Mouse (Mus musculus) kidney, postnatal 4 days (tissue): ENCODE measurements around the gene Rpl3l.
"Not testable (repeated sequence)": the region's sequence is repeated elsewhere in the genome, so short reads cannot be mapped to it uniquely, and the experiment has no call there.

Experiments used
- DNase-seq, 2 experiments: peaks; one replicate each; pipeline ENCODE4 v3.0.0; 2021; ENCODE audit warnings: mixed read lengths in 2 of 2

Rpl3l gene

DNA sequence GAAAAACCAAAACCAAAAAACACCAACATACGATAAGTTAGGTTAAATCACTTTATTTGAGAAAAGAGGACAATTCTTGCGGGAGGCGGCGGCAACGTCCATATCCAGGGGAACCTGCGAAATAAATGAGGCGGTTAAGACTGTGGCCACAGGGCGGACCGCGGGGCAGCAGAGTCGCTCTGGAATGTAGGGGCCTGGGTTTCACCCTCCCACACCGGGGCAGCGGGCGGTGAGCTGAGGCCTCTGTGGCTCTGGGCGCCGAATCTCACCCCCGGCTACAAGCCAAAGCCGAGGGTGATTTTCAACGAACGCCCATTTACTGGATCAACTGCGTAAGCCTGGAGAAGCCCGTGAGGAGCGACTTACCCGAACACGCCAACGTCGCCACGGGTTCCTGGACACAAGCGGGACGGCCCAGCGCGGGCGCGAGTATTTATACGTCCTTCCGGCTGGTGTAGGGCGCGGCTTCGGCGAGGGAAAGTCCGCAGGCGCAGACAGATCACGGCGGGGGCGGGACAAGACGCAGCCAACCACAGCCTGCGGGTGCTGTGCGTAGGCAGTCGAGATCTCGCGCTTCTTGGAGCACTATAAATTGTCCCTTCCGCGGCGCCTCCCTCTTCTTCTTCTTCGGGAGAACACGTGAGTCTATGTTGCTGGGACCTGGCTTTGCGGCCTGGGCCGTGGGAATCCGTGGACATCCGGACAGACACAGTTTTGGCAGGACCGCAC, 8.0 kb upstream of the Rpl3l start:
- peak; percentile 99 to 100 for DNase-seq

GRCm38 (mm10) chr17:24720616-24721015, 7.0 kb upstream of the Rpl3l start:
- DNase-seq, result not testable (repeated sequence)

GRCm38 (mm10) chr17:24721383-24721955, 6.2 kb upstream of the Rpl3l start:
- not testable (repeated sequence) for DNase-seq

DNA sequence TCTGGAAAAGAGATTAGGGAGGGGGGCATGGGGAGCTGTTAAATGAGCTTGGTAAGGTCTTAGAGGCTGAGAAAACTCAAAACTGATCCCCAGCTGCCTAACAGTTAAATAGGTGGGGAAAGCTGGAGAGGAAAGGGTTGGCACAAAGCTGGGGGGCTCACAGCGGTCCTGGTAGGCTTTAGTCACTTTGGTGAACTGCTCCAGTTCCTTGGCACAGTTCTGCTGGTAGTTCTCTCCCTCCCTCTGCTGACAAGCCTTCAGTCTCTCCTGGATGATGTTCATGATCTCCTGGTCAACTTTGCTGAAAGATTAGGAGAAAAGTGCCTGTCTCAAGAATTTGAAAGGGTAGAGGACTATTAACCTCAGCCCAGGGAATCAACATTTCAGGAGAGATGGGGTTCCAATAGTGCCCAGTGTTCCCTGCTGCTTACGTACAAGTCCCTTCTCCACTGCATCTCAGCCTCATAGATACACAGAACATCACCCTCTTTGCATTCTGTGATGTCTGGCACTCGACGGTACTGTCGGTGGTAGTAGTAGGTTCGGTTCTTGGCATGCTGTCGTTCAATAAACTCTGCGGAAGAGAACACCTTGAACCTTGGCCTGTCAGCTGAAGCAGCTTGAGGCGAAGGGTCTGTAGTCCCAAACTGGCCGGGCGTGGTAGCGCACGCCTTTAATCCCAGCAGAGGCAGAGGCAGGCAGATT, 5.2 kb upstream of the Rpl3l start:
- no peak for DNase-seq

GRCm38 (mm10) chr17:24723122-24723880, 4.3 kb upstream of the Rpl3l start:
- DNase-seq, result no peak

GRCm38 (mm10) chr17:24723881-24724180, 3.8 kb upstream of the Rpl3l start:
- no peak for DNase-seq

DNA sequence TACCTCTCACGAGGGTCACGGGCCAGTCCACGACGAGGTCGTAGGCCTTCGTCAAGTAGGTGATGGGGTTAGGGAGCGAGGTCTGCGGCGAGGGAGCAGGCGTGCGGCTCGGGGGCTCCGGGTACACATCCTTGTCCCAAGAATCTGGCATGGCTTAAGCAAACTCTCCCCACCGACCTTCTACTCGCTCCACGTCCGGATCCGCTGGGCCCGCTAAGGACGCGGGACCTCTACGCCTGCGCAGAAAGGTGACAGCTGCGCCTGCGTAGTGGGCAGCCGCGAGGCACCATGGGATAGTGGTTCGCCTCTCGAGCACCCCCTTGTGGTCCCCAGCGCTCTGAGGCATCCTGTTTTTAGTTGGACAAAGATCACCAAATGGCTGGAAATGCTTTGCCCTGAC, 3.4 kb upstream of the Rpl3l start, which contains the start of gene Ndufb10:
TSS of gene Ndufb10 (minus strand) at position 295 of the 400 bp plus-strand sequence.
- peak; percentile 99 for DNase-seq

GRCm38 (mm10) chr17:24725637-24726390, 1.8 kb upstream of the Rpl3l start:
- DNase-seq, result no peak

GRCm38 (mm10) chr17:24728184-24728583, 564 bp downstream of the Rpl3l start:
- no peak for DNase-seq

DNA sequence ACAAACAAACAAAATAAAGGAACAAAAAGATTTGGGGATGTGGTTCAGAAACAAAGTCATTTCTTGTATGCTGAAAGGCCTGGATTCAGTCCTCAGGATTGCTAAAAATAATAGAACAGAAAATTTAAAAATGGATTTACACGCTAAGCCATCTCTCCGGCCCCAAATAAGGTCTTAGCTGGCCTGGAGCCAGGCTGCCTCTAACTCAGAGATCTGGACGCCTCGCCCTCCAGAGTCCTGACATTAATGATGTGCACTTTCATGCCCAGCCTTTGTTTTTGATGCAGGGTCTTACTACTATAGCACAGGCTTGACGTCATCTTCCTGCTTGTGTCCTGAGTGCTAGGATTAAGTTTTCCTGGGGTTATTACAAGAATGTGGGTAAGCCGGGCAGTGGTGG, 1.4 kb downstream of the Rpl3l start:
- no peak for DNase-seq

- DNase-seq, result no peak
These were observed 3.2 kb downstream of the Rpl3l start for GRCm38 (mm10) chr17:24730787-24731186.

DNA sequence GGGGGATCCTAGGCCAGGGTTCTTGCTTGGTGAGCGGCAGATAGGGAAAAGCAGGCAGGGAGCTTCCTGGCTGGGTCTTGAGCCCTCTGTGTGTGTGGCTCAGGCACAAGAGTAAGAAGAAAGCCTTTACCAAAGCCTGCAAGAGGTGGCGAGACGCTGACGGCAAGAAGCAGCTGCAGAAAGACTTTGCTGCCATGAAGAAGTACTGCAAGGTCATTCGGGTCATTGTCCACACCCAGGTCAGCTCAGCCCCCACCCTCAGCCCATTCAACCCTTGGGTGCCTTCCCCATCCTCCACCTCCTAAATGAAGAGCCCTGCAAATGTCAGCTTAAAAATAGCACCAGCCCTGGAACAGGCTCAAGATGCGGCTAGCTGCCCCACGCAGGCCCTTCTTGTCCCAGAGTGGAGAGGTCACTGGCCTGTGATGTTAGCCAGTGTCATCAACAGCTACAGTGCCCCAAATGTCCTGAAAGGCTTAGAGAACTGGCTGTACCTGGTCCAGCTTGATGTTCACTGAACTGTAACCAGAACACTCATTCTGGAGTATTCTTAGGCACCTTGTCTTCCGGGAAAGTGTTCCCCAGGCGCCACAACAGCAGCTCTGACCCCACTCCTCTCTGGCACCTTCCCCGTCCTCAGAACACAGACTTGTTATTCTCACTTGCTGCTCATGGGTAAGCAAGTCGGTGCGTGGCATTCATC, 4.8 kb downstream of the Rpl3l start:
- no peak for DNase-seq

GRCm38 (mm10) chr17:24733434-24734050, 5.9 kb downstream of the Rpl3l start:
- DNase-seq, result no peak

DNA sequence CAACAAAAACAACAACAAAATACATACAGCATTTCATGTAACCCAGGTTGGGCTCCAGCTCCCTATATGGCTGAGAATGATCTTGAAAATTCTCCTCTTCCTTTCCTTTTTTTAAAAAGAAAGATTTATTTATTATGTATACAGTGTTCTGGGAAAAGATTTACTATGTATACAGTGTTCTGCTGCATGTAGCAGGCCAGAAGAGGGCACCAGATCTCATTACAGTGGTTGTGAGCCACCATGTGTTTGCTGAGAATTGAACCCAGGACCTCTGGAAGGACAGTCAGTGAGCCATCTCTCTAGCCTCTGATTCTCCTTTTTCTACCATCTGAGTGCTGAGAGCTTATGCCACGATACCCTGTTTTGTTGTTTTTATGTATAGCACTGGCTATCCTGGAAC, 6.9 kb downstream of the Rpl3l start:
- no peak for DNase-seq

DNA sequence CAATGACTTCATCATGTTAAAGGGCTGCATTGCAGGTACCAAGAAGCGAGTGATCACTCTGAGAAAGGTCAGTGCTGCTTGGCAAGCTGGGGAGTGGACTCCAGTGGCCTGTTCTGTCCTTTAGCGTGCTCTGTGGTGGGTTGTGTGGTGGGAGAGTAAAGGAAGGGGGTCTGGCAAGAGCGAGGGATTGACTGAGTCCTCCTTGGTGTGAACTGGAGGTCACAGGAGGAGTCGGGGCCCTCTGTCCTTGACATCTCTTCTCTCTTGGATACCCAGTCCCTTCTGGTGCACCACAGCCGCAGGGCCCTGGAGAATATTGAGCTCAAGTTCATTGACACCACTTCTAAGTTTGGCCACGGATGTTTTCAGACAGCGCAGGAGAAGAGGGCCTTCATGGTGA, 7.8 kb downstream of the Rpl3l start:
- DNase-seq, result no peak

DNA sequence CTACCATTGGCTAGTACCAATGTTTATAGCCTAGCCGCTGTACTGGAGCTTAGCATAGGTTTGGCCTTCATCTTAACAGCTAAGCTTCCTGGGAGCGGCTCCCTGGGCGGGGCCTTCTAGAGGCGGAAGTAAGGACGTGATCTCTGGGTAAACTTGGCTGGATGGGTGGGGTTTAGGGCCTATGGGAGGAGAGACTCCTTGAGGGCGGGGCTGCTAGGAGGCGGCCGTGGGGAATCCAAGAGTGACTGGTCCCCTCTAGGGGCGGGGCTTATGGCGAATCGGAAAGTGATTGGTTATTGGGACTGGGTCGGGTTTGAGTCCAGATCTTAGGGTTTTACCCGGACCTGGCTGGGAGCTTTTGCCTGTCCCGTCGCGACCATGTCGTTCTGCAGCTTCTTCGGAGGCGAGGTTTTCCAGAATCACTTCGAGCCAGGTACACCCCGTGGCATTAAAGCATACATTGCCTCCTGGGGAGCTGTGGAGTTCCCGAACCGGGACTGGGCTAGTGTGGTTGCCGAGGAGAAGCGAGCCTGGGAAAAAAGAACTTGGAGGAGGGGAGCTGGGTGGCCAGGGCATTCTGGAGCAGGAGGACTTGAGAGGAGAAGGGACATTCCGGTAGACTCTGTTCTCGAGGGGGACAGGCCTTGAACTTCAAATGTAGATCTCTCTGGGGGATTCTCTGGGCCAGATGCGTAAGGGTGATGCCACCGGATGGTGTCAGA, 8.9 kb downstream of the Rpl3l start, which contains the start of gene Msrb1:
TSS of gene Msrb1 (plus strand) at position 313 of the 722 bp plus-strand sequence.
- peak; percentile 95 to 97 for DNase-seq

DNA sequence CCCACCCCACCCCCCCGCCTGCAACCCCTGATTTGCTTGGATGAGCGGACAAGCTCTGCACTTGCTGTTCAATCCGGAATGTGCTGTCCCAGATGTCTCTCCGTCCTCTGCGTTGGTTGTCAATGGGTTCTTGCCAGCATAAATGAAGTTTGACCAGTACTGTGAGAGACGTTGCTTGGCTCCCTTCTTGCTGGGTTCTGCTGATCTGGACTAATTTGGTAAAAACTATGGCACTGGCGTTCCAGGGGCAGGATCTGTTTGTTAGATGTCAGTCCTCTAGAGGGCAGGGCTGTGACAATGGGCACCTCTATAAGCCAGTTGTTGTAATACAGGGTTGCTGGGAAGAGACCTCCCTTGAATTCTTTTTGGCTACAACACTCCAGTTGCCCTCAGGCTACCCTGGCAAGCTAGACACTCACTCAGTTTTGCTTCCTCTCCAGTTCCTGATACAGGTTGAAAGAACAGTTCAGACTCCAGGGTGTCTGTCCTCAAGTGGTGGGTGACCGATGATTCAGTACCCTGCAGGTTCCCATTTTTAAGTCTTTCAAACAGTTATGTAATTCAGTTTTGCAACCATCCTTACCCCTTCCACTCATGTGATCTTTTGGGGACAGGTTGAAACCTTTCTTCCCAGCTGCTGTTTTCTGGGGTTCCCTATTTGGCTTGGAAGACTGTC, 9.7 kb downstream of the Rpl3l start:
- no peak for DNase-seq

DNA sequence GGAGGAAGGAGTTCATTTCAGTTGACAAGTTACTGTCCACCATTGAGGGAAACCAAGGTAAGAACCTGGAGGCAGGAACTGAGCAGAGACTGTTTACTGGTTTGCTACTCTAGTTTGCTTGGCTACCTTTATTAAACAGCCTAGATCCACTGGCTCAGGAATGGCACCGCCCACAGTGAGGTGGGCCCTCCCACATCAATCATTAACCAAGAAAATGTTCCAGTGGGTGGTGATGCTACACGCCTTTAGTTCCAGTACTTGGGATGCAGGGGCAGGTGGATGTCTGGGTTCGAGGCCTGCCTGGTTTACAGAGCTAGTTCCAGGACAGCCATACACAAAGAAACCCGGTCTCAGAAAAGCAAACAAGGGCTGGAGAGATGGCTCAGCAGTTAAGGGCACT, 10.6 kb downstream of the Rpl3l start:
- DNase-seq, result peak; percentile 47 to 62

DNA sequence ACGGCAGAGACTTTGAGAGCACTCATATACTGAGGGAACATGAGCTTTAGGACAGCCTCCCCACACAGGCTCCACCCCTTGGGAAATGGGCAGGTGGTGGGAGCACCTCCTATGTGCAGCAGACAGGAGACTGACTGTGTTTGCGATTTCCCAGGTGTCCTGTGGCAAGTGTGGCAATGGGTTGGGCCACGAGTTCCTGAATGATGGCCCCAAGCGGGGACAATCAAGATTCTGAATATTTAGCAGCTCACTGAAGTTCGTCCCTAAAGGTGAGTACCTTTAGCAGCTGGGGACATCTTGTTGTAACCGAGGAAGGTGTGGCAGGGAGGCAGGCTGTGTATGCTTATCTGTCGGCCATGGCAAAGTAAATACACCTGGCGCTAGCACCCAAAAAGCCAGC, 12.3 kb downstream of the Rpl3l start:
- no peak for DNase-seq

- DNase-seq, result no peak
These were observed 14.7 kb downstream of the Rpl3l start for GRCm38 (mm10) chr17:24742307-24742706.
